Mouse (Mus musculus): ENCODE data around the gene Wdr92. TPM values are rescaled to one million over a fixed set of nuclear protein-coding genes. Genes with fewer than 3 reads are reported as not detected.

Wdr92 gene
- polyA plus RNA-seq (2015; fragmentation: Nextera tagmentation; extraction: Ambion mirVana): 15.1 and 17.9 TPM in 2 replicates

GRCm38 (mm10) chr11:17181807-17182206 is at the start of gene Wdr92:
TSS of gene Wdr92 (plus strand) at chr11:17182107.
- no peak within 1 kb of the TSS for H3K27ac ChIP-seq
- H3K9me3 ChIP-seq (replicated peaks): no peaks in the 10 kb centered on the region
- peaks cover 3% of the 10 kb centered on the region; the same call in 1 of the 2 replicates for H3K36me3 ChIP-seq
- 82% methylated on average over 3 of the region's 3 CpGs for WGBS (ENCODE audit: insufficient replicate concordance)
- peaks cover 10% of the 10 kb centered on the region for H3K4me1 ChIP-seq (replicated peaks)
- H3K4me3 ChIP-seq (replicated peaks): no peak within 1 kb of the TSS
- H3K4me2 ChIP-seq: no peak within 1 kb of the TSS
- no peaks in the 10 kb centered on the region for H3K27me3 ChIP-seq
- DNase-seq (no peak), ATAC-seq (ENCODE audit: low read depth) (no peak)
- H3K9ac ChIP-seq: no peak within 1 kb of the TSS

GRCm38 (mm10) chr11:17135638-17136037 is 46.3 kb upstream of the Wdr92 start:
- 49% methylated on average over 6 of the region's 6 CpGs for WGBS (ENCODE audit: insufficient replicate concordance)
- Histone ChIP-seq H3K4me2 (no peak overlapping the region), H3K9ac (no peak overlapping the region), H3K27me3 (no peaks in the 10 kb centered on the region), H3K4me3 (replicated peaks) (no peak overlapping the region), H3K4me1 (replicated peaks) (no peaks in the 10 kb centered on the region), H3K36me3 (no peaks in the 10 kb centered on the region), H3K27ac (no peak overlapping the region), H3K9me3 (replicated peaks) (no peaks in the 10 kb centered on the region)
- ATAC-seq (ENCODE audit: low read depth) (no peak), DNase-seq (no peak)

- Histone ChIP-seq H3K4me3 (replicated peaks) (no peak overlapping the region), H3K4me1 (replicated peaks) (no peaks in the 10 kb centered on the region), H3K27ac (no peak overlapping the region), H3K9me3 (replicated peaks) (no peaks in the 10 kb centered on the region), H3K36me3 (no peaks in the 10 kb centered on the region), H3K4me2 (no peak overlapping the region), H3K9ac (no peak overlapping the region), H3K27me3 (no peaks in the 10 kb centered on the region)
- no peak for ATAC-seq (ENCODE audit: low read depth)
- no peak for DNase-seq
- WGBS (ENCODE audit: insufficient replicate concordance): 50% methylated on average over 6 of the region's 6 CpGs
Measured at GRCm38 (mm10) chr11:17138306-17139033, 43.4 kb upstream of the Wdr92 start.

- peak within 1 kb of the TSS; percentile 97 for H3K9ac ChIP-seq
- H3K4me3 ChIP-seq (replicated peaks): peak within 1 kb of the TSS; percentile 96
- WGBS (ENCODE audit: insufficient replicate concordance): under 1% methylated on average over 86 of the region's 89 CpGs
- DNase-seq (peak; percentile 94), ATAC-seq (ENCODE audit: low read depth) (peak; percentile 97)
- peak within 1 kb of the TSS; percentile 93 for H3K4me2 ChIP-seq
- peak within 1 kb of the TSS; percentile 93 for H3K27ac ChIP-seq
- H3K36me3 ChIP-seq: no peaks in the 10 kb centered on the region
- H3K27me3 ChIP-seq: no peaks in the 10 kb centered on the region
- peaks cover 40% of the 10 kb centered on the region for H3K4me1 ChIP-seq (replicated peaks)
- no peaks in the 10 kb centered on the region for H3K9me3 ChIP-seq (replicated peaks)
Measured at GRCm38 (mm10) chr11:17158858-17159737, 22.8 kb upstream of the Wdr92 start, which contains the start of gene Ppp3r1. TSS of gene Ppp3r1 (plus strand) at chr11:17159263.

GRCm38 (mm10) chr11:17159738-17160241 is 22.1 kb upstream of the Wdr92 start:
- H3K4me1 ChIP-seq (replicated peaks): peaks cover 44% of the 10 kb centered on the region
- peak overlapping the region; percentile 93 for H3K27ac ChIP-seq
- H3K27me3 ChIP-seq: no peaks in the 10 kb centered on the region
- no peaks in the 10 kb centered on the region for H3K9me3 ChIP-seq (replicated peaks)
- ATAC-seq (ENCODE audit: low read depth) (peak; percentile 25), DNase-seq (peak; percentile 30)
- H3K4me3 ChIP-seq (replicated peaks): peak overlapping the region; percentile 96
- no peaks in the 10 kb centered on the region for H3K36me3 ChIP-seq
- H3K9ac ChIP-seq: peak overlapping the region; percentile 97
- peak overlapping the region; percentile 93 for H3K4me2 ChIP-seq
- WGBS (ENCODE audit: insufficient replicate concordance): under 1% methylated on average over 46 of the region's 46 CpGs

- Histone ChIP-seq H3K27me3 (no peaks in the 10 kb centered on the region), H3K27ac (peak overlapping the region; percentile 93), H3K9me3 (replicated peaks) (no peaks in the 10 kb centered on the region), H3K9ac (peak overlapping the region; percentile 97), H3K36me3 (no peaks in the 10 kb centered on the region), H3K4me2 (peak overlapping the region; percentile 93), H3K4me1 (replicated peaks) (peaks cover 48% of the 10 kb centered on the region), H3K4me3 (replicated peaks) (peak overlapping the region; percentile 96)
- peak; percentile 40 for DNase-seq
- ATAC-seq (ENCODE audit: low read depth): no peak
- under 1% methylated on average over 12 of the region's 12 CpGs for WGBS (ENCODE audit: insufficient replicate concordance)
Measured at GRCm38 (mm10) chr11:17160242-17160641, 21.7 kb upstream of the Wdr92 start.

GRCm38 (mm10) chr11:17163956-17164355 is 18.0 kb upstream of the Wdr92 start:
- 79% methylated on average over 1 of the region's 1 CpGs for WGBS (ENCODE audit: insufficient replicate concordance)
- H3K4me2 ChIP-seq: no peak overlapping the region
- no peak for ATAC-seq (ENCODE audit: low read depth)

GRCm38 (mm10) chr11:17166627-17167026 is 15.3 kb upstream of the Wdr92 start:
- DNase-seq: no peak
- Histone ChIP-seq H3K27me3 (no peaks in the 10 kb centered on the region), H3K27ac (no peak overlapping the region), H3K36me3 (no peaks in the 10 kb centered on the region), H3K4me3 (replicated peaks) (no peak overlapping the region), H3K4me1 (replicated peaks) (peaks cover 80% of the 10 kb centered on the region), H3K4me2 (no peak overlapping the region), H3K9me3 (replicated peaks) (no peaks in the 10 kb centered on the region), H3K9ac (no peak overlapping the region)
- 71% methylated on average over 7 of the region's 7 CpGs for WGBS (ENCODE audit: insufficient replicate concordance)
- no peak for ATAC-seq (ENCODE audit: low read depth)

More at GRCm38 (mm10) chr11:17163956-17164355, 18.0 kb upstream of the Wdr92 start:
- H3K9ac ChIP-seq: no peak overlapping the region
- peaks cover 73% of the 10 kb centered on the region for H3K4me1 ChIP-seq (replicated peaks)
- no peak for DNase-seq
- no peak overlapping the region for H3K27ac ChIP-seq
- no peaks in the 10 kb centered on the region for H3K9me3 ChIP-seq (replicated peaks)
- no peaks in the 10 kb centered on the region for H3K27me3 ChIP-seq
- no peaks in the 10 kb centered on the region for H3K36me3 ChIP-seq
- no peak overlapping the region for H3K4me3 ChIP-seq (replicated peaks)

GRCm38 (mm10) chr11:17169262-17169661 is 12.6 kb upstream of the Wdr92 start:
- Histone ChIP-seq H3K9ac (no peak overlapping the region), H3K27me3 (no peaks in the 10 kb centered on the region), H3K4me2 (no peak overlapping the region), H3K27ac (0 out of 2 replicates have a peak overlapping the region, but pooled peaks have one; percentile 24), H3K4me1 (replicated peaks) (peaks cover 61% of the 10 kb centered on the region), H3K36me3 (peaks cover 7% of the 10 kb centered on the region; the same call in 1 of the 2 replicates), H3K9me3 (replicated peaks) (no peaks in the 10 kb centered on the region), H3K4me3 (replicated peaks) (no peak overlapping the region)
- ATAC-seq (ENCODE audit: low read depth) (no peak), DNase-seq (no peak)
- WGBS (ENCODE audit: insufficient replicate concordance): 73% methylated on average over 2 of the region's 2 CpGs

GRCm38 (mm10) chr11:17170938-17171729 is 10.8 kb upstream of the Wdr92 start:
- peaks cover 47% of the 10 kb centered on the region for H3K4me1 ChIP-seq (replicated peaks)
- ATAC-seq (ENCODE audit: low read depth): no peak
- no peak overlapping the region for H3K9ac ChIP-seq
- no peaks in the 10 kb centered on the region for H3K27me3 ChIP-seq
- peaks cover 7% of the 10 kb centered on the region; the same call in 1 of the 2 replicates for H3K36me3 ChIP-seq
- H3K9me3 ChIP-seq (replicated peaks): no peaks in the 10 kb centered on the region
- no peak for DNase-seq
- no peak overlapping the region for H3K27ac ChIP-seq
- WGBS (ENCODE audit: insufficient replicate concordance): 78% methylated on average over 1 of the region's 1 CpGs
- no peak overlapping the region for H3K4me2 ChIP-seq
- no peak overlapping the region for H3K4me3 ChIP-seq (replicated peaks)
